Mouse (Mus musculus) cortical plate, adult 2 months (tissue): ENCODE measurements around the gene Fam214a.

Experiments
- CTCF ChIP-seq: fragments of 200-500 bp; IDR thresholded peaks from 2 replicates; pipeline ENCODE4 v1.5.1; 2011; ENCODE audit warnings: mild to moderate bottlenecking, control low read depth, low read length; ENCODE audit not compliant: insufficient read depth; ENCODE audit errors: extremely low read depth
- POLR2A ChIP-seq: fragments of 200-500 bp; IDR thresholded peaks from 2 replicates; pipeline ENCODE4 v1.6.1; 2011; ENCODE audit warnings: mild to moderate bottlenecking, low read length, control low read depth; ENCODE audit not compliant: insufficient read depth; ENCODE audit errors: extremely low read depth

DNA sequence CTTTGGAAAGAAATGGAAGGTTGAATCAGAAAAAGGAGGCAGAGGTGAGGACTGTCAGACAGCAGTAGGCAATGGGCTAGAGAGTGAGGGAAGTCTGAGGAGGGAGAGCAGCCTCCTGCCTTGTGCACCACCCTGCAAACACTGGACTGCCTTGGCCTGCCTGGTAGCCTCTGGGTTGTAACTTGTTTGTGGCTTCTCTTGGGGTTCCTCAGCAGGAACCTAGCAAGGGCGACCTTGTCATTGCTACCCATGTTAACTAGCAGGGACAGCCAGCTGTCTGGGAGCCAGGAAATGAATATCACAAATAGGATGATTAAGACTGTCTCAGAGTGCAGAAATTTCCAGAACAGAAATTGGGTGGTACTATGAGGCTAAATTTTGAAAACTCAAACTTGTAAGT is 27.2 kb downstream of the Fam214a start:
- TF ChIP-seq POLR2A (no peak), CTCF (no peak)
